Mouse (Mus musculus) hindbrain, embryonic 15.5 days (tissue): Measurements from ENCODE around the gene Icam1. TPM values are rescaled to one million over a fixed set of nuclear protein-coding genes. Genes with fewer than 3 reads are reported as not detected.

ENCODE experiments used
- ATAC-seq: fragments of 200-750 bp; cut with Nextera tagmentation; 2 replicates; pipeline ENCODE4 v1.8.0; 2017; ENCODE audit warnings: low read depth, moderate number of reproducible peaks, moderate TSS enrichment; ENCODE audit not compliant: low FRiP score
- H3K27ac ChIP-seq: fragments of 300-500 bp; sonication (generic); replicated peaks from 2 replicates; pipeline ENCODE4 v1.5.1; 2015; ENCODE audit warnings: mild to moderate bottlenecking, inconsistent platforms
- H3K27me3 ChIP-seq: fragments of 300-500 bp; sonication (generic); 2 replicates; pipeline ENCODE4 v1.6.1; 2015; ENCODE audit warnings: control low read depth, inconsistent platforms
- H3K36me3 ChIP-seq: fragments of 300-500 bp; sonication (generic); 2 replicates; pipeline ENCODE4 v1.6.1; 2015; ENCODE audit warnings: control low read depth, inconsistent platforms
- H3K4me1 ChIP-seq: fragments of 300-500 bp; sonication (generic); replicated peaks from 2 replicates; pipeline ENCODE4 v1.6.1; 2015; ENCODE audit warnings: control low read depth, inconsistent platforms
- H3K4me2 ChIP-seq: fragments of 300-500 bp; sonication (generic); 2 replicates; pipeline ENCODE4 v1.6.1; 2015; ENCODE audit warnings: moderate library complexity, mild to moderate bottlenecking, inconsistent platforms
- H3K4me3 ChIP-seq: fragments of 300-500 bp; sonication (generic); 2 replicates; pipeline ENCODE4 v1.5.1; 2015; ENCODE audit warnings: mild to moderate bottlenecking, inconsistent platforms
- H3K9ac ChIP-seq: fragments of 300-500 bp; sonication (generic); 2 replicates; pipeline ENCODE4 v1.6.1; 2015; ENCODE audit warnings: inconsistent platforms
- H3K9me3 ChIP-seq: fragments of 300-500 bp; sonication (generic); 2 replicates; pipeline ENCODE4 v1.6.1; 2016; ENCODE audit warnings: control low read depth, inconsistent platforms
- WGBS: fragments of 180-500 bp; shearing (Covaris S2); methylation state at CpG from one replicate; pipeline ENCODE4 v1.1.7; 2015; 5-methylcytosine and 5-hydroxymethylcytosine counted together
- polyA plus RNA-seq: library from polyadenylated mRNA; unstranded; fragments of >200 nt; fragmentation: Nextera tagmentation; extraction: Ambion mirVana; gene quantifications from 2 replicates; pipeline ENCODE4 v1.2.1, GENCODE M21; 2015

Icam1 gene
- polyA plus RNA-seq, 1 experiment from 2014 or later, result 3.4 TPM

DNA sequence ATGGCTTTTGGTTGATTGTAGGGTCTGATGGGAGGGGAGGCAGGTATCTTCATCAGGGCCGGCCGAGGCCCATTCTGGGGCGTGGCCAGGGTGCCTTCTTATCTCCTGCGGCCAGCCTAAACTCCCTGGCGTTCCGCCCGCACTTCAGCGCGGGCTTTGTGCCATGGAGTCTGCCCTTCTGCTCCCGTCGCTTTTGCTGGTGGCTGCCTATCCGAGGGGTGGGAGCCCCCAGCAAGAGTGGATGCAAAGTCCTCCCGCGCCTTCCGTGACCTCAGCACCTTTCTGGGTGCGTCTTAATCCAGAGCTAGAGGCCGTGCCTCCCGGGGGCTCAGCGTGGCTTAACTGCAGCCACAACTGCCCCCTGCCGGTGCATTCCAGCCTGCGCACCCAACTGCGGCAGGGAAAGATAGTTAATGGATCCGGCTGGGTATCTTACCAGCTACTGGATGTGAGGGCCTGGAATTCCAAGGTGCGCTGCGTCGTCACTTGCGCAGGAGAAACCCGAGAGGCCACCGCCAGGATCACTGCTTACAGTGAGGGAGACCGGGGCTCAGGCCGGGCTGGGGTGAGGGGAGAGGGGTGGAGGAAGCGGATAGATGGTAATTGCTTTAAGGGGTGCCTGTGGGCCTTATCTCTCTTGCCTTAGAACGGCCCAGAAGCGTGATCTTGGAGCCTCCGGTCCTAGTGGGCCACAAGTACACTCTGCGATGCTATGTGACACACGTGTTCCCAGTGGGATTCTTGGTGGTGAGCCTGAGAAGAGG lies 13.7 kb downstream of the Icam1 start, which contains the start of gene Icam4:
Icam4 (plus strand) TSS at position 83 of the 764 bp plus-strand sequence.
- Histone ChIP-seq H3K4me1 (peaks cover 48% of the 10 kb centered on the region), H3K9me3 (no peaks in the 10 kb centered on the region), H3K4me2 (peak within 1 kb of the TSS; percentile 85), H3K27ac (no peak within 1 kb of the TSS), H3K4me3 (peak within 1 kb of the TSS; percentile 29), H3K27me3 (peaks cover 60% of the 10 kb centered on the region), H3K36me3 (no peaks in the 10 kb centered on the region), H3K9ac (no peak within 1 kb of the TSS)
- ATAC-seq, result no peak
- WGBS, result 2% methylated on average over 37 of the region's 37 CpGs

DNA sequence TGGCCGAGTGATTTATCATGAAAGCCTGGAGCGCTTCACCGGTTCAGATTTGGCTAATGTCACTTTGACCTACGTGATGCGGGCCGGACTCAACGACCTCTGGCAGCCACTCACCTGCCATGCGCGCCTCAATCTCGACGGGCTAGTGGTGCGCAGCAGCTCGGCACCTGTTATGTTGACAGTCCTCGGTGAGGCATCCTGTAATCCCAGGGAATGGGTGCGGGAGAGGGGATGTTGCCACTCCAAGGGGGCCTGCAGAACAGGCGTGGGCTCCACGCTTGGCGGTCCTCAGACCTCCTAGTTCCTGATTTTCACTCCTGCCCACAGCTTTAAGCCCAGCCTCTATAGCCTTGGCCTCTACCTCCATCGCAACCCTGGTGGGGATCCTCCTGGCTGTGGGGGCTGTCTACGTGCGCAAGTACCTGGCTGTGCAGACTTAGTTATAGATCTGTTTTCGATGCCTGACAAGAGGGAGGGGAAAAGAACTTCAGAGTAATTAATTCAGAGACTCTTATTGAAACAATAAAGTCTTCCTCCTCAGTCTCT lies 14.3 kb downstream of the Icam1 start:
- Histone ChIP-seq H3K9ac (no peak overlapping the region), H3K4me3 (no peak overlapping the region), H3K4me2 (peak overlapping the region; percentile 85), H3K4me1 (peaks cover 54% of the 10 kb centered on the region), H3K27me3 (peaks cover 67% of the 10 kb centered on the region), H3K27ac (no peak overlapping the region), H3K36me3 (no peaks in the 10 kb centered on the region), H3K9me3 (no peaks in the 10 kb centered on the region)
- ATAC-seq, result no peak
- WGBS, result 27% methylated on average over 22 of the region's 22 CpGs

DNA sequence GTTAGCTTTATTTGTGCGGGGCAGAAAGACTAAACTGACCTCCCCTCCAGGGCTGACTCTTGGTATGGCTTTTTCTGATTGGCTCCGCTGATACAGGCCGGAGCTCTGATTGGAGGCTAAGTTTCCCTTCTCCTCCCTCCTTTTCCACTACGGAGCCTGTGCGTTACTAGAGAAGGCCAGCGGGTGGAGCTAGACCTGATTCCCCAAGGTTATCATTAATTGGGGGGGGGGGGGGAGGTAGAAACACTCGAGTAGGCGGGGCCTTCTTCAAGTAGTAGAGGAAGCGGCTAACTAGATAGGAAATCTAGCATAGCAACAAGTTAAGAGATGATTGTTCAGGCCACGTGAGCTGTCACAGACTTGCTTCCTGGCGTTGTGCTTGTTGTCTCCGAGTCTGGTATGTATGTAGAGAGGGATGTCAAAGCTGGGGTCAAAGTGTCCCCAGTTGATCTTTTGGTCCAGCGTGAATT lies 15.0 kb downstream of the Icam1 start:
- Histone ChIP-seq H3K36me3 (no peaks in the 10 kb centered on the region), H3K4me2 (peak overlapping the region; percentile 85), H3K27me3 (peaks cover 74% of the 10 kb centered on the region), H3K9me3 (no peaks in the 10 kb centered on the region), H3K4me3 (peak overlapping the region; percentile 47), H3K27ac (peak overlapping the region; percentile 56), H3K4me1 (peaks cover 61% of the 10 kb centered on the region), H3K9ac (0 out of 2 replicates have a peak overlapping the region, but pooled peaks have one; percentile 0)
- 0% methylated on average over 13 of the region's 13 CpGs for WGBS
- peak; percentile 51 for ATAC-seq

DNA sequence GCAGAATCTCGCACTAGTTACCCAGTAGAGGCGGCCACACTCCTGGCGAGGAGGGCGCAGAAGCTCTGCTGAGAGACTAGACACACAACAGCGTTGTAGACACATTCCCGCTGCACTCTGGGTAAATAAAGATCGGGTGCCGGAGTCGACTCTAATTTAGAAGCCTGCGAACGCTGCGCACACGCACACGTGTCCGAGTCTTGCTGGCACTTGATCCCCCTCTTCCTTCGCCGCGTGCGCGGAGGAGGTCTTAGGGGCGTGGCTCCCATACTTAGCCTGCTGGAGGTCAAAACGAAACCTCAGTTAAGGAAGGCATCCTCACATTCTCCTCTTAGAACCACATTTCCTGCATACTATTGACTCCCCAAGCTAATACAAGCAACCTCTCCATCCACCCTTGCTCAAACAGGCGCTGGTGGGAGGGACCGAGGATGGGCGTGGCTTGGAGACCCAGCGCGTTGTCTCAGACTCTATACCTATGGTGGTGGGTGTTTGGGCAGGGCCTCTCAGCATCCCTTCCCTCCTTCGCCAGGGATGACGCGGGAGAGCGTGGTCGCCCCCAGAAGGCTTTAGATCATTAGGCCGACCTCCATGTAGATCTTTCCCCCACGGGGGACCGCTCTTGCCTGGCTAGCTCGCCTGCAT lies 15.6 kb downstream of the Icam1 start:
- peak overlapping the region; percentile 32 for H3K9ac ChIP-seq
- peak overlapping the region; percentile 56 for H3K27ac ChIP-seq
- H3K4me1 ChIP-seq, result peaks cover 65% of the 10 kb centered on the region

GRCm38 (mm10) chr9:21031896-21032351 lies 16.1 kb downstream of the Icam1 start, which contains the start of gene Icam5:
TSS of gene Icam5 (plus strand) at chr9:21032073.
- Histone ChIP-seq H3K27me3 (peaks cover 80% of the 10 kb centered on the region), H3K9ac (peak within 1 kb of the TSS; percentile 32), H3K4me2 (peak within 1 kb of the TSS; percentile 85), H3K4me3 (peak within 1 kb of the TSS; percentile 47), H3K27ac (peak within 1 kb of the TSS; percentile 56), H3K4me1 (peaks cover 71% of the 10 kb centered on the region), H3K9me3 (no peaks in the 10 kb centered on the region), H3K36me3 (no peaks in the 10 kb centered on the region)
- under 1% methylated on average over 35 of the region's 35 CpGs for WGBS
- ATAC-seq, result peak; percentile 13; the same call in 1 of the 2 replicates

More for the DNA sequence above, 15.6 kb downstream of the Icam1 start:
- Histone ChIP-seq H3K4me3 (peak overlapping the region; percentile 47), H3K36me3 (no peaks in the 10 kb centered on the region), H3K27me3 (peaks cover 79% of the 10 kb centered on the region), H3K4me2 (peak overlapping the region; percentile 85), H3K9me3 (no peaks in the 10 kb centered on the region)
- peak; percentile 72 for ATAC-seq
- WGBS, result under 1% methylated on average over 36 of the region's 36 CpGs

GRCm38 (mm10) chr9:21032491-21032890 lies 16.7 kb downstream of the Icam1 start:
- Histone ChIP-seq H3K9me3 (no peaks in the 10 kb centered on the region), H3K4me3 (peak overlapping the region; percentile 47), H3K4me1 (peaks cover 76% of the 10 kb centered on the region), H3K27ac (no peak overlapping the region), H3K9ac (no peak overlapping the region), H3K4me2 (peak overlapping the region; percentile 85), H3K36me3 (no peaks in the 10 kb centered on the region), H3K27me3 (peaks cover 80% of the 10 kb centered on the region)
- ATAC-seq, result no peak
- 1% methylated on average over 7 of the region's 7 CpGs for WGBS

DNA sequence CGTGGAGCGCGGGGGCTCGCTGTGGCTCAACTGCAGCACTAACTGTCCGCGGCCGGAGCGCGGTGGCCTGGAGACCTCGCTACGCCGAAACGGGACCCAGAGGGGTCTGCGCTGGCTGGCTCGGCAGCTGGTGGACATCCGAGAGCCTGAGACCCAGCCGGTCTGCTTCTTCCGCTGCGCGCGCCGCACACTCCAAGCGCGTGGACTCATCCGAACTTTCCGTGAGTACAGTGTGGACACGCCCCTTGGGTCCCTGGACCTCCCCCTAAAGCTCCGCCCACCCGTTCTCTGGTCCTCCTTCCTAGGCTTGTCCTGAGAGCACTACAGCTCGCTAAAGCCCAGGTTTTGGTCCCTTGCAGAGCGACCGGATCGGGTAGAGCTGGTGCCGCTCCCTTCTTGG lies 17.4 kb downstream of the Icam1 start:
- Histone ChIP-seq H3K4me2 (peak overlapping the region; percentile 85), H3K4me3 (peak overlapping the region; percentile 47), H3K36me3 (no peaks in the 10 kb centered on the region), H3K27me3 (peaks cover 81% of the 10 kb centered on the region), H3K9ac (0 out of 2 replicates have a peak overlapping the region, but pooled peaks have one; percentile 11), H3K27ac (no peak overlapping the region), H3K9me3 (no peaks in the 10 kb centered on the region), H3K4me1 (peaks cover 83% of the 10 kb centered on the region)
- under 1% methylated on average over 32 of the region's 34 CpGs for WGBS
- no peak for ATAC-seq

GRCm38 (mm10) chr9:21034481-21035085 lies 18.8 kb downstream of the Icam1 start:
- Histone ChIP-seq H3K27me3 (peaks cover 84% of the 10 kb centered on the region), H3K4me3 (peak overlapping the region; percentile 52), H3K36me3 (no peaks in the 10 kb centered on the region), H3K4me1 (peaks cover 82% of the 10 kb centered on the region), H3K9ac (no peak overlapping the region), H3K27ac (no peak overlapping the region), H3K9me3 (no peaks in the 10 kb centered on the region), H3K4me2 (peak overlapping the region; percentile 87; the same call in 1 of the 2 replicates)
- 5% methylated on average over 17 of the region's 17 CpGs for WGBS
- ATAC-seq, result no peak

DNA sequence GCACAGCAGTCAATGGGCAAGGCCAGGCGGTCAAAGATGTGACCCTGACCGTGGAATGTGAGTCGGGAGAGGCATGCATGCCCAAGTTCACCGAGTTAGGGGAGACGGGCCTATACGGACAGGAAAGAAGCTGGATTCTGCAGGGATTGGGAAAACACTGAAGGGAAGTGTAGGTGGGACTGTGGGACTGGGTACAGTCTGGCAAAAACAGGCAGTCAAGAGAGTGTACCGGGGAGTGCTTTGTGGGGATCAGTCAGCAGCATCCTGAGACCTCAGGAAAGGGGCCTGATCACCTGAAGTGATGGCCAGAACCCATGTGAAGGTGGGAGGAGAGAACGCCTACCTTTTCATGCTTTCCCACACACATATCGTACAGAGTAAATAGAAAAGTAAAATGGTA lies 19.8 kb downstream of the Icam1 start:
- Histone ChIP-seq H3K4me1 (peaks cover 72% of the 10 kb centered on the region), H3K9me3 (no peaks in the 10 kb centered on the region), H3K4me2 (peak overlapping the region; percentile 87), H3K4me3 (peak overlapping the region; percentile 52), H3K36me3 (no peaks in the 10 kb centered on the region), H3K9ac (no peak overlapping the region), H3K27me3 (peaks cover 84% of the 10 kb centered on the region), H3K27ac (no peak overlapping the region)
- 20% methylated on average over 9 of the region's 9 CpGs for WGBS
- ATAC-seq, result no peak

DNA sequence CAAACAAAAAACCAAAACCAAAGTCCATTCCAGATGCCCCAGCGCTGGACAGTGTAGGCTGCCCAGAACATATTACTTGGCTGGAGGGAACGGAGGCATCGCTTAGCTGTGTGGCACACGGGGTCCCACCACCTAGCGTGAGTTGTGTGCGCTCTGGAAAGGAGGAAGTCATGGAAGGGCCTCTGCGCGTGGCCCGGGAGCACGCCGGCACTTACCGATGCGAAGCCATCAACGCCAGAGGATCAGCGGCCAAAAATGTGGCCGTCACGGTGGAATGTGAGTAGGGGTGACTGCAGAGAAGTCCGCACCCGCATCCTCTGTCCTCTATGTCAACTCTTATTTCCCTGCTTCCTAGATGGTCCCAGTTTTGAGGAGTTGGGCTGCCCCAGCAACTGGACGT lies 20.4 kb downstream of the Icam1 start:
- no peak for ATAC-seq
- 9% methylated on average over 20 of the region's 20 CpGs for WGBS
- H3K4me3 ChIP-seq, result peak overlapping the region; percentile 52

DNA sequence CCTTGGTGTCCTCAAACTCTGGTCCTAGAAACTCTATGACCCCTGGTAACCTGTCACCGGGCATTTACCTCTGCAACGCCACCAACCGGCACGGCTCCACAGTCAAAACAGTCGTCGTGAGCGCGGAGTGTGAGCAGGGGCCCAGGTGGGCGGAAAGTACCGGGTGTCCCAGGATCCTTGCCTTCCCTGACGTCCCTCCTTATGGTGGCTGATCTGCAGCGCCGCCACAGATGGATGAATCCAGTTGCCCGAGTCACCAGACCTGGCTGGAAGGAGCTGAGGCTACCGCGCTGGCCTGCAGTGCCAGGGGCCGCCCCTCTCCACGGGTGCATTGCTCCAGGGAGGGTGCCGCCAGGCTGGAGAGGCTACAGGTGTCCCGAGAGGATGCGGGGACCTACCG lies 20.9 kb downstream of the Icam1 start:
- Histone ChIP-seq H3K36me3 (no peaks in the 10 kb centered on the region), H3K27me3 (peaks cover 87% of the 10 kb centered on the region), H3K9ac (peak overlapping the region; percentile 65; the same call in 1 of the 2 replicates), H3K4me3 (peak overlapping the region; percentile 52), H3K4me2 (peak overlapping the region; percentile 87), H3K4me1 (peaks cover 61% of the 10 kb centered on the region), H3K27ac (no peak overlapping the region), H3K9me3 (no peaks in the 10 kb centered on the region)
- 1% methylated on average over 22 of the region's 22 CpGs for WGBS
- no peak for ATAC-seq

More for the DNA sequence above, 20.4 kb downstream of the Icam1 start:
- H3K36me3 ChIP-seq, result no peaks in the 10 kb centered on the region
- H3K4me1 ChIP-seq, result peaks cover 66% of the 10 kb centered on the region
- H3K4me2 ChIP-seq, result peak overlapping the region; percentile 87
- H3K27me3 ChIP-seq, result peaks cover 87% of the 10 kb centered on the region
- no peak overlapping the region for H3K27ac ChIP-seq
- H3K9me3 ChIP-seq, result no peaks in the 10 kb centered on the region
- H3K9ac ChIP-seq, result no peak overlapping the region; the same call in 1 of the 2 replicates
